Mouse (Mus musculus): ENCODE data around the gene Dctn5. TPM values are rescaled to one million over a fixed set of nuclear protein-coding genes. Genes with fewer than 3 reads are reported as not detected.

The Dctn5 gene
- polyA plus RNA-seq (2015; fragmentation: Nextera tagmentation; extraction: Ambion mirVana): 53.3 and 61.1 TPM in 2 replicates

DNA sequence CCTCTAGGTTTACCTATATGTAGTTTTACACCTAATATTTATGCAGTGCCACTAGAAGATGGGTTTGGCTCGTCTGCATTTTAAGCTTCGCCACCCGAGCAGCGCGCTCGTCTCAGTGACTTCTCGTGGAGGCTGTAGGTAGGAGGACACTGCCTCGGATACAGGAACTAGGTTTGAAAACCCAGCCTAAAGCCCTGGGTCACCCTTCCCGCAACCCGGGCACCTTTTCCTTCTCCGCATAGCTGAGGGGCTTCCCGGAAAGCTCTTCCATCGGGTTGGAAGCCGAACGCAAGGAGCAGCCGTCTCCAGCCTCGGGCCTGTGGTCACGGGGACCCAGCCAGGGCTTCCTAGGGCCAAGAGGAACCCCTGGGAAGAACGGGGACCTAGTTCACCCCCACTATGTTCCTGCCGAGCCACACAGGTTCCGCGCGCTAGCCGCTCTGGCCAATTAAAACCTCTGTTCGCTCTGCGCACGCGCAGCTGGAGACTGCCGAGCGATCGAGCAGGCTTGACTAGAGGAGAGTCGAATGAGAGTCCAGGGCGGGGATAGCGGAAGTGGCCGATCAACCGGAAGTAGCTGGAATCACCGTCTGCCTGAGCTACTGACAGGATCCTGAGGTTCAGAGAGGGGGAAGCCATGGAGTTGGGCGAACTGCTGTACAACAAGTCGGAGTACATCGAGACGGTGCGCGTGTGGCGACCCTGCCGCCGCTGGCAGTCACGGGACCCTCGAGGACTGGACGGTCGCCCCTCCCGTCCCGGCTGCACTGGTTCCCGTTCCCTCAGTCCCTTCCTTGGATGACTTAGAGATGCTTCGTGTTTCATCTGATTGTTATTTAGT lies at the start of gene Dctn5, which contains the start of gene Palb2:
Dctn5 (plus strand) TSS at position 545 of the 841 bp plus-strand sequence.
Palb2 (minus strand) TSS at position 489 of the 841 bp plus-strand sequence.

DNA sequence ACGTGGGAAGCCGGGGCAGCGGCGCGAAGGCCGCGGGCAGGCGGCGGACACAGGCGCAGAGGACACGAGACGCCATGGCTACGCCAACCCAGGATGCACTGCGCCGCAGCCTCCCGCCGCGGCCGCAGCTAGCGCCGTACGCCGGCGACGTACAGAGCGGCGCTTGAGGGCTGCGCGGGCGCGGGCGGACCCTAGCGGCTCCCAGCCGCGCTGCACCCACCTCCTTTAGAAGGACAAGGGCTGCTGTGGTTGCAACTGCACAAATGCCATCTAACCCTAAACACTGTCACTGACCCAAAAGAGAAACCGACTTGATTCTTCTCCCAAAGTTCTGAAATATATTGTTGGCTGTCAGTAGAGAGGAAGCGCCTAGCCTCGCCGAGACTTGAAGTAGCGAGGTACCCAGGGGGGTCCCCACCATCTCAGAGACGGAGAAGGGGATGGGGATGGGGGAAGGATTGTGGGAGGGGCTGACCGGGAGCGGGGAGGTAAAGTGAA lies 31.0 kb upstream of the Dctn5 start, which contains the start of gene Ndufab1:
Ndufab1 (minus strand) TSS at position 140 of the 498 bp plus-strand sequence.

DNA sequence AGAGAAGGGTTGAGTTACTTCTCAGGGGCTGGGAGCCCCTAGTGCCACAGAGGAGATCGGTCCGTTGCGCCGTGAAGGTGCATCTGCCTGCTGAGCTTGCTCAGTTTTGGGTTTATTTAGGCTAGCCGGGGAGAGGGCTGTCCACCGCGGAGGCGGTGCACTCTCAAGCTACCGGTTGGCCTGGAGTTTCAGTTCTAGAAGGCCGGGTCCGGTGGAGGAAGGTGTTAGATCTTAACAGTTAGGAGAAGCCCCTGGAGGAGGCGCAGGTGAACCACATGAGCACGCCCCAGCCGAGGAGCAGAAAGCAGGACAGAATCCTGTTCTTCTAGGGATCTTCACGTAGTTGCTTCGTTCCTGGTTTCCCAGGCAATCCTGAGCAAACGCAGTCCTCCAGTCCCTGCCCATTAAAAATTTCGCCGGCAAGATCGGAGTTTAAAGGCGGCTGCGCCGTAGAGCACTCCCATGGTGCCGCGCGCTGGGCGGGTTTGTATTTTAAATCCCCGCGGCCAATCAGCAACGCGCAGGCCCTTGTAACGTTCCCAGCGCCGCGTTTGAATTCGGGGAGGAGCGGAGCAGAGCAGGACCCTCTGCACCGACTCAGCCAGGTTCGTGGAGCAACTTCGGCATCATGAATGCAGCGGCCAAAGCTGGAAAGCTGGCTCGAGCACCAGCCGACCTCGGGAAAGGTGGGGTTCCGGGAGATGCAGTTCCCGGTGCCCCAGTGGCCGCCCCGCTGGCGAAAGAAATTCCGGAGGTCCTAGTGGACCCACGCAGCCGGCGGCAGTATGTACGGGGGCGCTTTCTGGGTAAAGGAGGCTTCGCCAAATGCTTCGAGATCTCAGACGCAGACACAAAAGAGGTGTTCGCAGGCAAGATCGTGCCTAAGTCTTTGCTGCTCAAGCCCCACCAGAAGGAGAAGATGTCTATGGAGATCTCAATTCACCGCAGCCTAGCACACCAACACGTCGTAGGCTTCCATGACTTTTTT lies 26.4 kb downstream of the Dctn5 start, which contains the start of gene Plk1:
Plk1 (plus strand) TSS at position 525 of the 988 bp plus-strand sequence.

DNA sequence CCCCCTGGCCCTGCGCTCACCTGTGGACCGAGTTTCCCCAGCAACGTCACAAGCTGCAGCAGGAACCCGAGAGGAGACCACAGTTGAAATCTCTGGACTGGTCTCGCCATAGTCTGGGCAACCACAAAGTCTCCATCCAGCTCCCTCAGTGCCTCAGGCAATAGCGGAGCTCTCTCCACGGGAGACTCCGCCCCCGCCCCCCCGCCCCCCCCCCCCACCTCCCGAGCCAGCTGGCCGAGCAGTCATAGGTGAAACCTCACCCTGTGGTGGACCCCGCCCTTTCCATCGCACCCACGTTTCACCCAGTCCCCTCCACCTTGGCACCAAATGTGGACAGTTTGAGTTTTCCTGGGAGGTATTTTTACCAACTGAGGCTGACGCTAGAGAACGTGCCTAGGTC lies 53.2 kb downstream of the Dctn5 start, which contains the start of gene Ern2:
Ern2 (minus strand) TSS at position 165 of the 400 bp plus-strand sequence.

Other genes starting within 250 kb of the Dctn5 start
- 10.5 and 11.6 TPM in 2 replicates for gene Cog7, start 151.3 kb upstream of the Dctn5 start, polyA plus RNA-seq (2015; fragmentation: Nextera tagmentation; extraction: Ambion mirVana)
- gene Gga2, start 111.8 kb upstream of the Dctn5 start, polyA plus RNA-seq (2015; fragmentation: Nextera tagmentation; extraction: Ambion mirVana): 52.8 and 58.7 TPM in 2 replicates
- gene Ubfd1, start 65.9 kb upstream of the Dctn5 start, polyA plus RNA-seq (2015; fragmentation: Nextera tagmentation; extraction: Ambion mirVana): 33.7 and 37.9 TPM in 2 replicates
- gene Ears2, start 65.8 kb upstream of the Dctn5 start, polyA plus RNA-seq (2015; fragmentation: Nextera tagmentation; extraction: Ambion mirVana): 13.2 and 14.3 TPM in 2 replicates
- gene Ndufab1, start 31.2 kb upstream of the Dctn5 start, polyA plus RNA-seq (2015; fragmentation: Nextera tagmentation; extraction: Ambion mirVana): 1,484 and 1,666 TPM in 2 replicates
- 2.1 and 3.6 TPM in 2 replicates for gene Palb2, start 56 bp upstream of the Dctn5 start, polyA plus RNA-seq (2015; fragmentation: Nextera tagmentation; extraction: Ambion mirVana)
- 13.6 and 16.6 TPM in 2 replicates for gene Plk1, start 26.4 kb downstream of the Dctn5 start, polyA plus RNA-seq (2015; fragmentation: Nextera tagmentation; extraction: Ambion mirVana)
- gene Ern2, start 53.2 kb downstream of the Dctn5 start, polyA plus RNA-seq (2015; fragmentation: Nextera tagmentation; extraction: Ambion mirVana): not detected in 2 replicates
- gene Chp2, start 86.5 kb downstream of the Dctn5 start, polyA plus RNA-seq (2015; fragmentation: Nextera tagmentation; extraction: Ambion mirVana): 1.6 and 1.7 TPM in 2 replicates
- 4.9 and 6.4 TPM in 2 replicates for gene Prkcb, start 155.7 kb downstream of the Dctn5 start, polyA plus RNA-seq (2015; fragmentation: Nextera tagmentation; extraction: Ambion mirVana)

Data from skeletal muscle tissue, postnatal 0 days (tissue).